Mouse (Mus musculus): Measurements from ENCODE around the gene Mrgprf.

Mrgprf gene

GRCm38 (mm10) chr7:145300321-145301007, at the start of gene Mrgprf:
Gene Mrgprf, plus strand, starts transcription at chr7:145300828.
- DNase-seq: no peak

GRCm38 (mm10) chr7:145252715-145253476, 47.7 kb upstream of the Mrgprf start:
- peak; percentile 72 for DNase-seq

- DNase-seq: no peak
Measured at GRCm38 (mm10) chr7:145253986-145254630, 46.5 kb upstream of the Mrgprf start.

- no peak for DNase-seq
Measured at GRCm38 (mm10) chr7:145256092-145256491, 44.5 kb upstream of the Mrgprf start.

- no peak for DNase-seq
Measured at GRCm38 (mm10) chr7:145264202-145264601, 36.4 kb upstream of the Mrgprf start.

- DNase-seq: no peak
Measured at GRCm38 (mm10) chr7:145266011-145266410, 34.6 kb upstream of the Mrgprf start.

GRCm38 (mm10) chr7:145268890-145269289, 31.7 kb upstream of the Mrgprf start:
- no peak for DNase-seq

- no peak for DNase-seq
Measured at GRCm38 (mm10) chr7:145270955-145271354, 29.7 kb upstream of the Mrgprf start.

GRCm38 (mm10) chr7:145275488-145275887, 25.1 kb upstream of the Mrgprf start:
- DNase-seq: no peak

GRCm38 (mm10) chr7:145281396-145281795, 19.2 kb upstream of the Mrgprf start:
- no peak for DNase-seq

GRCm38 (mm10) chr7:145283041-145283440, 17.6 kb upstream of the Mrgprf start:
- no peak for DNase-seq

GRCm38 (mm10) chr7:145283487-145284187, 17.0 kb upstream of the Mrgprf start, which contains the start of gene Tpcn2:
Gene Tpcn2, minus strand, starts transcription at chr7:145284011.
- peak; percentile 93 for DNase-seq

GRCm38 (mm10) chr7:145284293-145284692, 16.3 kb upstream of the Mrgprf start:
- DNase-seq: no peak

- DNase-seq: no peak
Measured at GRCm38 (mm10) chr7:145285476-145285875, 15.2 kb upstream of the Mrgprf start.

GRCm38 (mm10) chr7:145287410-145287809, 13.2 kb upstream of the Mrgprf start:
- no peak for DNase-seq

GRCm38 (mm10) chr7:145289302-145289701, 11.3 kb upstream of the Mrgprf start:
- DNase-seq: no peak

GRCm38 (mm10) chr7:145291847-145292246, 8.8 kb upstream of the Mrgprf start:
- no peak for DNase-seq

GRCm38 (mm10) chr7:145292726-145293125, 7.9 kb upstream of the Mrgprf start:
- DNase-seq: no peak

- peak; percentile 24 for DNase-seq
Measured at GRCm38 (mm10) chr7:145293859-145294258, 6.8 kb upstream of the Mrgprf start.

- DNase-seq: no peak
Measured at GRCm38 (mm10) chr7:145298666-145299490, 1.8 kb upstream of the Mrgprf start.

GRCm38 (mm10) chr7:145299562-145300320, 887 bp upstream of the Mrgprf start:
- DNase-seq: no peak

- no peak for DNase-seq
Measured at GRCm38 (mm10) chr7:145301008-145301340, 346 bp downstream of the Mrgprf start.
